Mouse (Mus musculus): ENCODE data around the gene Adgrg2.
A peak's percentile ranks its signal among the peaks of the same experiment; 100 is the strongest.

The Adgrg2 gene

DNA sequence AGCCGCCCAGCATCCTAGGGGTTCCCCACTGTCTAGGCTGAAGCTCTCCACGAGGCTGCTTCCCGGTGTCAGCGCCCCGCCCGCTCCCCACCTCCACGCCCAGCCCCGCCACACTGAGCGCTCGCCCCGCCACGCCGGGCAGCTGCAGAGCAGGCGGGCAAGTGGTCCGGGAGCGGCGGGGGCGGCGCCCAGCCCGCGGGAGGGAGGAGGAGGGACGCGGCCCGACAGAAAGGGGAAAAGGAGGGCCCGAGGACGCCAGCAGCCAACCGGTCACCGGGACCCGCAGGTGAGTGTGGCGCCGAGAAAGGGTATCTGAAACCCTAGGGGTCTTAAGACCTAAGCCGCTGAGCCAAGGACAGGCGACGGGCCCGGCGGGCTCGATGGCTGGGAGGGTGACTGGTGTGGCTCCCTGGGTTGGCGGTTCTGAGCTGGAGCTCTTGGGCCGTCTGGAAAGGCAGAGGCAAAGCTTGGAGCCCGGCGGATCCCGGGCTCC lies at the start of gene Adgrg2:
Gene Adgrg2, plus strand, starts transcription at position 227 of the 493 bp plus-strand sequence.
- peak; percentile 37 for DNase-seq

GRCm38 (mm10) chrX:160350995-160351394 lies 39.5 kb upstream of the Adgrg2 start:
- DNase-seq = no peak

DNA sequence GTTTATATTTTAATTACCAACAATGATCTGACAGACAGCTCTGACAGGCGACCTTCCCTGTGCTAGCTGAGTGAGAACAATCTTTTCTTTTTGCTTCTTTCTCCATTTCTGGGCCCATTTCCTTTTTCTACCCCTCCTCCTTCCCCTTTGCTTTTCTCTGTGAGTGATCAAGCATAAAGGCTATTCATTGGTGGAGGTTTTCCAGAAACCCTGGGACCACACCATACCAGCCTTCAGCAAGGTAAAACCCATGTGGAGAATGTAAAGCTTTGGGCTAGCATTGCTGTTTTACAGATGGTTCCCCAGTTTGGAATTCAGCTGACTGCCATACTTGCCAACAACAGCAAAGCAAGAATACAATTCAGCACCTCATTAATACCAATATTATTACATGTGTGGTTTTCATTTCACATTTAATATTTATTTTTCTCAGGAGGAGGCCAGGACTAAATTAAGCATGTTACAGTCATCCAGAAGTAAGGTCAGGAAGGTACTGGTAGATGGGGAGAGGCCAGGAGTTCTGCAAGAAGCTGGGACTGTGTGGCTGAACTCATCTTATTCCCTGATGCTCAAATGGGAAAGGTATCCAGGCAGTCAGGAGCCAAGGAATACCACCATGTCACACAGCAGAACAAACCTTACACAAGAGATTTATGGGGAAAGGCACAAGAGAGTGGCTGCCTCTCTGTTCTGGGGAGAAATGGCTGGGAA lies 38.4 kb upstream of the Adgrg2 start:
- DNase-seq = no peak

- no peak for DNase-seq
These were observed 5.6 kb upstream of the Adgrg2 start for GRCm38 (mm10) chrX:160384748-160385501.

- no peak for DNase-seq
These were observed 5.1 kb upstream of the Adgrg2 start for GRCm38 (mm10) chrX:160385502-160385772.

DNA sequence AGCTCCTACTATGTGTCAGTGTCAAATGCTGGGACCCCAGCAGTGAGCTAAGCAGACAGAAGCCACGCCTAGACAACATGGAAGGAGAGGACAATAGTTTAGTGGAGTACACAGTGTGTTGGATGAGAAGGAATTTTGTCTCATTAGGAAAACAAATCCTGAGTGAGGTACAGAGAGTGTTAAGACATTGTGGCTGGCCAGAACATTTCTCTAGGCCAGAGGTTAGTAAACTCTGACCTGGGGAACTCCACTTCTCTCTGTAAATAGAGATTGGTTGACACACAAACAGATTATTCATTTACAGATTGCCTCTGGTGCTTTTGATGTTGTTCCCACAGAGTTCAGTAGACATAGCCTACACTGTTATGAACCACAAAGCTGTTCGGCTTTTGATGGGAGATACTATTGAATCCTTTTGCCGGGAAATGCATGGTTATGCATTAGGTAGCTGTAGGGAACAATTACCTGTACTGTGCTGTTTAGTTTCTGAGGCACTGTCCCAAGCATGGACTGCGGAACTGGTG lies 22.5 kb downstream of the Adgrg2 start:
- DNase-seq = no peak

DNA sequence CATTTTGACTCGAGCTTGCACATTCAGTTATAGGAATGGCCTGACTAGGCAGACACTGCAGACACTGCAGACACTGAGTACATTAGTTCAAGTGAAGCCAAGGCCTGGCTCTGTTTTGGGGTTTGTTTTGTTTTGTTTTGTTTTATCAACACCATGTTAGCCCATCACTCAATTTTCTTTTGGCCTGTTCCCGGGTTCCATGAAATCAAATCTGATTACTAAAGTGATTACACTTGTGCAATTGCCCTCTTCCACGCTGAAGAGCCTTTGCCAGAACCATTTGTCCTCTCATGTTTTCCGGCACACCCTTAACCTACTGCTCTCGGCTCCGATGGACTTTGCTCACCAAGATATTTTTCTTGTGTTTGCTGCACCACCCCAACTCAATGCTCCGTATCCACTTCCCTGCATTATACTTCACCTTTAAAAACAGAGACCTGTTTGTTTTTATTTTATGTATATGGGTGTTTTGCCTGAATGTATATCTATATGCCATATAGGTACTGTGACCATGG lies 23.4 kb downstream of the Adgrg2 start:
- DNase-seq = no peak

GRCm38 (mm10) chrX:160418397-160418796 lies 27.9 kb downstream of the Adgrg2 start:
- no peak for DNase-seq

DNA sequence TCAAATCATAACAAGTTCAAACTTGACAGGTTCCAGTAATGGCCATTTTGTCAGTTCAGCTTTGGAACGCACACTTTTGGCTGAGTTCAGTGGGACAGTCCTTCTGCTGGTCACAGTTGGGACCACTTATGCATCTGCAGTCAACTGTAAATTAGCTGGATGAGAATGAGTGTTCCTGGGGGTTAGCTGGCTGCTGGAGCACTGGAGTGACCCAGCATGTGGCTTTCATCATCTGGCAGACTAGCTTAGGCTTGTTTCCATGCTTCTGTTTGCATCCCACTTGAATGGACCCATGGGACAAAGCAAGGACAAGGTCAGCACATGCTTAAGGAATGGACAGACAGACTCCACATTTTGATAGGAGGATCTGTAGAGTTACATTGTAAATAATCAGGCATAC lies 33.2 kb downstream of the Adgrg2 start:
- no peak for DNase-seq

DNA sequence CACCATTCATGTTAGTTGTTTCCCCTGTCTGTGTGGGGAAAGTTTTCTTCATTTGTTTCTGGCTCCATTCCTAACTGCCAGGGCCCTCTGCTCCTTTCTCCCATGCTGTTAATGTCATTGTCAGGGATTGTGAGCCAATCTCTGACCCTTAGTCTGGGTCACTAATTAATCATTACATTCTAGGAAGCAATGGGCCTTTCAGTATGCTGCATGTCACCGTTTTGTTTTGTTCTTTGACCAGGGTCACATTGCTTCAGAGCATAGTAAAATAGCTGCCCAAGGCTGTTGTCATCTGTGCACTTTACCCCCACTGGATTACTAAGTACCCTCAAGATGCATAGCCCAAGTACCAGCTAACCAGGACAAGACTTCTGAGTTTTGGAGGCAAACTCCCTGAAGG lies 36.0 kb downstream of the Adgrg2 start:
- DNase-seq = no peak

- no peak for DNase-seq
These were observed 36.4 kb downstream of the Adgrg2 start for GRCm38 (mm10) chrX:160426930-160427329.

DNA sequence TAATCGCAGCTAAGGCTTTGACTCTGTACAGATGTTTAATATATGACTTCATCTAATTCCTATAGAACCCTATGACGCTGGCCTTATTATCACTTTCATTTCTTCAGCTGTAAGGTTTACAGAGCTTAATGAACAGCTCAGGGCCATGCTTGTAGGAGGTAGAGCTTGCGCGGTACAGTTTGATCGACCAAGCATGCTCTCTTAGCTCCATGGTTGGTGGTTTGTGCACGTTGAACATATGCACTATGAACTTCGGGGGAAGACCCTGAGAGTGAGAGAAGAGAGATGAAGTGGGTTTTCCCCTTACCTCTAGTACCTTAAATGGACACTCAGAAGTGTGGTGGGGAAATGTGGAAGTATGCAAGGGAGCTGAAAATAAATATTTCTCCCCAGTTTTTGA lies 41.7 kb downstream of the Adgrg2 start:
- DNase-seq = no peak

GRCm38 (mm10) chrX:160441272-160441671 lies 50.8 kb downstream of the Adgrg2 start:
- no peak for DNase-seq

- no peak for DNase-seq
These were observed 57.9 kb downstream of the Adgrg2 start for GRCm38 (mm10) chrX:160448351-160448750.

DNA sequence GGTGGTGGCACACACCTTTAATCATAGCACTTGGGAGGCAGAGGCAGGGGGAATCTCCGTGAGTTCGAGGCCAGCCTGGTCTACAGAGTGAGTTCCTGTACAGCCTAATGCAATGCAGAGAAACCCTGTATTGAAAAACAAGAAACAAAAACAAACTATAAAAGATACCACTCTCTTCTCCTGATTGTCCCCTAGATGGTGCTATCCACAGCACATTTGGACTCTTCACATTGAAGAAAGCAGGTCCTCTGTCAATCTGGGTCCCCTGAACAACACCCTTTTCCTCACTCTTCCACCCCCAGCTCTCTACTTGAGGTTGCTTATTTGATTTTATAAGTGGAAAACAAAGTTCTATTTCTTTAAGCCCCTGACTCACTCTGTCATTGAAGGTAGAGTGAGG lies 58.9 kb downstream of the Adgrg2 start:
- no peak for DNase-seq

- peak; percentile 2 for DNase-seq
These were observed 65.2 kb downstream of the Adgrg2 start for GRCm38 (mm10) chrX:160455686-160456085.

DNA sequence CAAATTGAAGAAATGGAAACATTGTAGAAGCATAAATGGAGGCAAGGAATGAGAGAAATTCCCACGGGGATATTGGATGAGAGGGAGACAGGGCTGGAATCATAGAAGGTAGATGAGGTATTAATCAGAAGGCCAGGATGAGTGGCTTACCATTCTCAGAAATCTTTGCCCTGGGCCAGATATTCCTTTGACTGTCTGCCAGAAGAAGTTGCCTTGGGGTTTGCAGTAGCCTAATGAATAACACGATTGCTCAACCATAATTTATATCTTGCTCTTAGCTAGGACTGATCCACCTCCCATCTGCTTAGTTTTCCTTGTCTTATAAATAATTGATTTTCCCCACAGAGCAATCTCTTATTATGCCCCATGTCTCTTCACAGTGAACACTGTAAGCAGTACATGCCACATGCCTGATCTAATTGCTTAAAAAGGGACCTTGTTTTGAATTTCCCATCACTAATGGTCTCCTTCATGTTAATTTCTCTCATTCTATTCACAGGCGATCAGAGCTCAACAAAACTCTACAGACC lies 80.8 kb downstream of the Adgrg2 start:
- DNase-seq = no peak

DNA sequence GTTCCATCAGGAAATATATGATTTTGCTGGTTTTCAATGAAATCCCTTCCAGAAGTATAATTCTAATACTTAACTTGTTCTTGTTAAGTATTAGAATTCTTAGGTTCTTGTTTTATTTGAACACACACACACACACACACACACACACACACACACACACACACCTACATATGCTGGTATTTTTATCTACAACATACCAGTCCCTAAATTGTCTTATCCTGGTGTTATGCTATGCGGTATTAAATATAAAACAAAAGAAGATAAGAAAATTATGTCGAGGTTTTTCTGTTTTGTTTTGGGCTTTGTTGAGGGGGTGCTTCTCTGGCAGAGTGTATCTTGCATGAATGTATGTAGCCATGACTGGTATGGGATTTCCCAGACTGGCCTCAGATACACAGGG lies 99.3 kb downstream of the Adgrg2 start:
- DNase-seq = no peak

- no peak for DNase-seq
These were observed 103.8 kb downstream of the Adgrg2 start for GRCm38 (mm10) chrX:160494333-160494732.

GRCm38 (mm10) chrX:160494921-160495320 lies 104.4 kb downstream of the Adgrg2 start:
- no peak for DNase-seq

DNA sequence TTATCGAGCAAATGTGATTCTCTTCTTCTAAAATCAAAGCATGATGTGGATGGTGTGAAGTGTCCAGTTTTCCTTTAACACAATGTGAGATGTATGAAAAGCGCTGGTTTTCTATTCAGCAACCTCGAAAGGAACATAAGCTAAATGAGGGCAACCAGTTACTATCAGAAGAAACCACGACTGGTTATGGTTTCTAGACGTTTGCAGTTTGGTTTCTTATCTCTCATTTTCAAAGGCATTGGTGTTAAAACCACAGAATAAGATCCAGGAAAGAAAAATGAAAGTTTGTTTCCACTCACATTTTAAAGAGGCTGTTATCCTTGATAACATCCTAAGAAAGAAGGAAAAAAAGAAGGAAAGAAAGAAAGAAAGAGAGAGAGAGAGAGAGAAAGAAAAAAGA lies 106.0 kb downstream of the Adgrg2 start:
- DNase-seq = no peak

DNA sequence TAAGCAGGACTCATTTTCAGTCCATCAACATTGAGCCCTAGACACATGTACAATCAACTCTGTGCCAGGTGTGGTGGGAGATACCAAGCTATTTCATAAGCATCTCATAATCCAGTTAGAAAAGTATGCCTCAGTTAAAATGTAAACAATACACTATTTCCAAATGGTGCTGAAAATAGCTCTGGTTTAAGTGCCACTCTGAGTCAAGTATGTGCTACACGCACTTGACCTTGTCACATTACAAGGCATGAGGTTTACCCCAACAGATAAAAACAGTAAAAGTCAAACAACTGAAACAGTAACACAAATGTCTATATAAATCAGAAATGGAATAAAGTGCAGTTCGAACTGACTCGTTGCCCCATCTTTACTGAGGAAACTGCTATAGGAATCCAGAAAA lies 110.6 kb downstream of the Adgrg2 start:
- no peak for DNase-seq

GRCm38 (mm10) chrX:160501687-160502047 lies 111.2 kb downstream of the Adgrg2 start:
- DNase-seq = no peak
